33 mouse cellular contexts compared by ENCODE assay signal in genomic region chr4:64011308-64011707, GRCm38 (mm10). TPM values are rescaled to one million over a fixed set of nuclear protein-coding genes. Genes with fewer than 3 reads are reported as not detected.
DNase-seq lines count a peak whose midpoint lies in the region; ATAC-seq and TF ChIP-seq lines count a peak whose summit lies in the region.
"Had no signal": no experiment of that assay in that cellular context is flagged by ENCODE, and none has a peak within 500 bp of the region (broad histone marks: within the 10 kb centered on the region; RNA-seq: fewer than 3 reads in every experiment).

No protein-coding gene starts in this region.

- no peaks in the 10 kb centered on the region for H3K9me3 ChIP-seq in hindbrain, embryonic 16.5 days (ENCODE audit: control insufficient read depth, low read length)
- H3K9me3 ChIP-seq in hindbrain, postnatal 0 days (ENCODE audit: low read length), result no peaks in the 10 kb centered on the region
- H3K9me3 ChIP-seq in stomach, embryonic 15.5 days, result no peaks in the 10 kb centered on the region
- H3K9me3 ChIP-seq in hindbrain, embryonic 14.5 days (ENCODE audit: control insufficient read depth, low read length), result no peaks in the 10 kb centered on the region
- H3K9me3 ChIP-seq: embryonic facial prominence, embryonic 12.5 days; forebrain, embryonic 13.5 days; heart, embryonic 12.5 days; heart, embryonic 15.5 days; hindbrain, embryonic 10.5 days; hindbrain, embryonic 13.5 days; intestine, embryonic 15.5 days had no signal

- WGBS in hindbrain, embryonic 16.5 days, result 52% methylated on average over 2 of the region's 2 CpGs
- WGBS in hindbrain, postnatal 0 days, result 28% methylated on average over 2 of the region's 2 CpGs
- WGBS in stomach, embryonic 15.5 days, result 18% methylated on average over 2 of the region's 2 CpGs
- WGBS in hindbrain, embryonic 14.5 days, result 36% methylated on average over 2 of the region's 2 CpGs

- no peak overlapping the region for H3K4me3 ChIP-seq in hindbrain, embryonic 16.5 days (ENCODE audit: low read length)
- H3K4me3 ChIP-seq in hindbrain, postnatal 0 days (ENCODE audit: low read length), result no peak overlapping the region
- no peak overlapping the region for H3K4me3 ChIP-seq in stomach, embryonic 15.5 days (replicated peaks)
- H3K4me3 ChIP-seq in hindbrain, embryonic 14.5 days (replicated peaks; ENCODE audit: low read length), result no peak overlapping the region
- H3K4me3 ChIP-seq: embryonic facial prominence, embryonic 12.5 days; erythroblast, embryonic 14.5 days; forebrain, embryonic 13.5 days; heart, embryonic 12.5 days; heart, embryonic 15.5 days; hindbrain, embryonic 10.5 days; hindbrain, embryonic 13.5 days; intestine, embryonic 15.5 days had no signal

- TF ChIP-seq CTCF in hindbrain, postnatal 0 days (IDR thresholded peaks at IDR 0.05; ENCODE audit: low read depth), result no peak

- H3K36me3 ChIP-seq in hindbrain, embryonic 16.5 days (ENCODE audit: control insufficient read depth, insufficient read depth, low read length), result 0 out of 2 replicates have a peak, but pooled peaks cover under 1% of the 10 kb centered on the region
- H3K36me3 ChIP-seq in hindbrain, postnatal 0 days (ENCODE audit: insufficient read depth, low read length), result no peaks in the 10 kb centered on the region
- H3K36me3 ChIP-seq in stomach, embryonic 15.5 days, result no peaks in the 10 kb centered on the region
- H3K36me3 ChIP-seq in hindbrain, embryonic 14.5 days (replicated peaks; ENCODE audit: control insufficient read depth, insufficient read depth), result no peaks in the 10 kb centered on the region
- H3K36me3 ChIP-seq: G1E; heart, embryonic 12.5 days; heart, embryonic 15.5 days; hindbrain, embryonic 10.5 days; hindbrain, embryonic 13.5 days; intestine, embryonic 15.5 days had no signal

- no peak overlapping the region for H3K9ac ChIP-seq in hindbrain, embryonic 16.5 days (ENCODE audit: low read depth, low read length)
- no peak overlapping the region for H3K9ac ChIP-seq in hindbrain, postnatal 0 days (replicated peaks; ENCODE audit: low read length)
- H3K9ac ChIP-seq in stomach, embryonic 15.5 days, result no peak overlapping the region
- no peak overlapping the region for H3K9ac ChIP-seq in hindbrain, embryonic 14.5 days
- H3K9ac ChIP-seq: embryonic facial prominence, embryonic 12.5 days; forebrain, embryonic 13.5 days; heart, embryonic 12.5 days; heart, embryonic 15.5 days; hindbrain, embryonic 13.5 days; intestine, embryonic 15.5 days had no signal

- H3K27me3 ChIP-seq in hindbrain, embryonic 16.5 days (replicated peaks; ENCODE audit: control insufficient read depth, insufficient read depth, low read length), result no peaks in the 10 kb centered on the region
- no peaks in the 10 kb centered on the region for H3K27me3 ChIP-seq in hindbrain, postnatal 0 days (ENCODE audit: insufficient read depth, low read length)
- H3K27me3 ChIP-seq in stomach, embryonic 15.5 days (replicated peaks), result no peaks in the 10 kb centered on the region
- no peaks in the 10 kb centered on the region for H3K27me3 ChIP-seq in hindbrain, embryonic 14.5 days (ENCODE audit: control insufficient read depth, insufficient read depth, low read length)
- H3K27me3 ChIP-seq: embryonic facial prominence, embryonic 12.5 days; forebrain, embryonic 13.5 days; heart, embryonic 15.5 days; hindbrain, embryonic 13.5 days; intestine, embryonic 15.5 days; Patski had no signal

- 0 out of 2 replicates have a peak, but pooled peaks have one; percentile 37 for ATAC-seq in hindbrain, embryonic 16.5 days
- ATAC-seq in hindbrain, postnatal 0 days, result no peak
- peak; percentile 14; the same call in 1 of the 2 replicates for ATAC-seq in stomach, embryonic 15.5 days (ENCODE audit: insufficient read depth, low FRiP score, low read depth)
- ATAC-seq in hindbrain, embryonic 14.5 days (ENCODE audit: low FRiP score), result no peak
- ATAC-seq: activated CD4-positive, CD25-positive, alpha-beta regulatory T cell, adult 4 months; CD4-positive, CD25-positive, alpha-beta regulatory T cell, adult 4 months; forebrain, embryonic 13.5 days; forebrain, embryonic 16.5 days; intestine, embryonic 15.5 days; Patski had no signal

- no peak overlapping the region for H3K27ac ChIP-seq in hindbrain, embryonic 16.5 days (ENCODE audit: low read depth, low read length)
- no peak overlapping the region for H3K27ac ChIP-seq in hindbrain, postnatal 0 days
- H3K27ac ChIP-seq in stomach, embryonic 15.5 days, result no peak overlapping the region
- no peak overlapping the region for H3K27ac ChIP-seq in hindbrain, embryonic 14.5 days
- H3K27ac ChIP-seq: embryonic facial prominence, embryonic 12.5 days; forebrain, embryonic 13.5 days; heart, embryonic 15.5 days; hindbrain, embryonic 10.5 days; hindbrain, embryonic 13.5 days; intestine, embryonic 15.5 days had no signal

- no peaks in the 10 kb centered on the region for H3K4me1 ChIP-seq in hindbrain, embryonic 16.5 days (ENCODE audit: control insufficient read depth, insufficient read depth, low read depth, low read length)
- 0 out of 2 replicates have a peak, but pooled peaks cover 4% of the 10 kb centered on the region for H3K4me1 ChIP-seq in hindbrain, postnatal 0 days (ENCODE audit: insufficient read depth, low read length)
- no peaks in the 10 kb centered on the region for H3K4me1 ChIP-seq in stomach, embryonic 15.5 days
- H3K4me1 ChIP-seq in hindbrain, embryonic 14.5 days (replicated peaks; ENCODE audit: control insufficient read depth, insufficient read depth, low read length), result no peaks in the 10 kb centered on the region
- H3K4me1 ChIP-seq: embryonic facial prominence, embryonic 12.5 days; forebrain, embryonic 13.5 days; heart, embryonic 12.5 days; heart, embryonic 15.5 days; hindbrain, embryonic 10.5 days; intestine, embryonic 15.5 days had no signal

- H3K4me2 ChIP-seq in hindbrain, embryonic 16.5 days (ENCODE audit: low read length), result no peak overlapping the region
- H3K4me2 ChIP-seq in hindbrain, postnatal 0 days (ENCODE audit: low read depth, low read length), result no peak overlapping the region
- H3K4me2 ChIP-seq in stomach, embryonic 15.5 days, result no peak overlapping the region
- H3K4me2 ChIP-seq in hindbrain, embryonic 14.5 days (replicated peaks), result no peak overlapping the region
- H3K4me2 ChIP-seq: embryonic facial prominence, embryonic 12.5 days; forebrain, embryonic 13.5 days; heart, embryonic 12.5 days; heart, embryonic 15.5 days; hindbrain, embryonic 13.5 days; intestine, embryonic 15.5 days had no signal

- no peak for DNase-seq in hindbrain, postnatal 0 days (ENCODE audit: low spot score)
- peak; percentile 71 for DNase-seq in ES-CJ7 (ENCODE audit: low read depth, low spot score)
- peak; percentile 44 for DNase-seq in ZHBTc4 (ENCODE audit: low read depth, low spot score)
- DNase-seq in adrenal gland, adult 8-10 months, result no peak
- no peak for DNase-seq in gastrocnemius, adult 18-20 months (ENCODE audit: low spot score)
- DNase-seq in hindbrain, embryonic 14.5 days (ENCODE audit: low spot score), result no peak
- DNase-seq: adrenal gland, postnatal 10 days; adrenal gland, postnatal 36 days; cerebellum, adult 11-12 months; cerebellum, adult 8-10 months; cerebellum, postnatal 10 days; cerebellum, postnatal 36 days; embryo, embryonic 11 days; gastrocnemius, postnatal 25 days; heart, adult 18-20 months; heart, postnatal 10 days; heart, postnatal 36 days; kidney, adult 11 months had no signal

RNA-seq across cellular contexts. Expression of gene Tnc, which starts 35.5 kb away (rescaled TPM):
- 53.3 and 76.9 TPM in 2 replicates for polyA plus RNA-seq in hindbrain, embryonic 16.5 days (2015; fragmentation: Nextera tagmentation; extraction: Ambion mirVana)
- total RNA-seq in hindbrain, postnatal 0 days (2014; rRNA removed), result 166 and 184 TPM in 2 replicates
- 35.8 and 37.7 TPM in 2 replicates for polyA plus RNA-seq in hindbrain, postnatal 0 days (2015; fragmentation: Nextera tagmentation; extraction: Ambion mirVana)
- 12.6 TPM in 2 replicates for polyA plus RNA-seq in stomach, embryonic 15.5 days (2015; fragmentation: Nextera tagmentation; extraction: Ambion mirVana)
- total RNA-seq in adrenal gland, adult 8-10 months (2022), result 1 to 10 TPM; 5.4 to 9.5 (median 7.3) TPM
- total RNA-seq in gastrocnemius, adult 18-20 months (2021), result 1 to 10 TPM; 1.0 to 3.7 TPM
- 73.3 and 84.1 TPM in 2 replicates for polyA plus RNA-seq in hindbrain, embryonic 14.5 days (2014; fragmentation: Nextera tagmentation; extraction: Ambion mirVana)
- polyA plus RNA-seq: erythroblast, embryonic 14.5 days; G1E had no signal

Comparison
In these comparisons a context has a peak if more than half of its experiments do, and no peak if none do; other contexts are left out.
1. ATAC-seq: peak in hindbrain, embryonic 16.5 days (single experiment) and stomach, embryonic 15.5 days (single experiment); none in hindbrain, postnatal 0 days (single experiment) and hindbrain, embryonic 14.5 days (single experiment).
2. DNase-seq: peak in ES-CJ7 (single experiment) and ZHBTc4 (single experiment); none in hindbrain, postnatal 0 days (single experiment), adrenal gland, adult 8-10 months (single experiment), gastrocnemius, adult 18-20 months (single experiment) and hindbrain, embryonic 14.5 days (single experiment).